Mouse (Mus musculus) hindbrain, embryonic 12.5 days (tissue): ENCODE results near the gene Gm20388. TPM values are rescaled to one million over a fixed set of nuclear protein-coding genes. Genes with fewer than 3 reads are reported as not detected.
"Not testable (repeated sequence)": the region's sequence is repeated elsewhere in the genome, so short reads cannot be mapped to it uniquely, and the experiment has no call there.

Source experiments
- ATAC-seq: fragments of 200-750 bp; cut with Nextera tagmentation; 2 replicates; pipeline ENCODE4 v1.8.0; 2017; ENCODE audit warnings: moderate TSS enrichment; ENCODE audit not compliant: low FRiP score
- H3K27ac ChIP-seq: fragments of 300-500 bp; sonication (generic); 2 replicates; pipeline ENCODE4 v1.5.1; 2016; ENCODE audit warnings: mild to moderate bottlenecking
- H3K27me3 ChIP-seq: fragments of 300-500 bp; sonication (generic); 2 replicates; pipeline ENCODE4 v1.6.1; 2016; ENCODE audit warnings: mild to moderate bottlenecking
- H3K36me3 ChIP-seq: fragments of 300-500 bp; sonication (generic); 2 replicates; pipeline ENCODE4 v1.6.1; 2016; ENCODE audit warnings: mild to moderate bottlenecking
- H3K4me1 ChIP-seq: fragments of 300-500 bp; sonication (generic); 2 replicates; pipeline ENCODE4 v1.6.1; 2016
- H3K4me2 ChIP-seq: fragments of 300-500 bp; sonication (generic); replicated peaks from 2 replicates; pipeline ENCODE4 v1.6.1; 2016; ENCODE audit warnings: mild to moderate bottlenecking
- H3K4me3 ChIP-seq: fragments of 300-500 bp; sonication (generic); 2 replicates; pipeline ENCODE4 v1.5.1; 2016; ENCODE audit warnings: mild to moderate bottlenecking
- H3K9ac ChIP-seq: fragments of 300-500 bp; sonication (generic); 2 replicates; pipeline ENCODE4 v1.6.1; 2016; ENCODE audit warnings: mild to moderate bottlenecking, moderate library complexity
- H3K9me3 ChIP-seq: fragments of 300-500 bp; sonication (generic); replicated peaks from 2 replicates; pipeline ENCODE4 v1.6.1; 2016; ENCODE audit warnings: mild to moderate bottlenecking
- WGBS: fragments of 180-500 bp; shearing (Covaris S2); methylation state at CpG from one replicate; pipeline ENCODE4 v1.1.7; 2016; 5-methylcytosine and 5-hydroxymethylcytosine counted together
- polyA plus RNA-seq: library from polyadenylated mRNA; unstranded; fragments of >200 nt; fragmentation: Nextera tagmentation; extraction: Ambion mirVana; gene quantifications from 2 replicates; pipeline ENCODE4 v1.2.1, GENCODE M21; 2016

The Gm20388 gene
- polyA plus RNA-seq, 1 experiment from 2014 or later: not detected

- peak overlapping the region; percentile 98; the same call in 1 of the 2 replicates for H3K27ac ChIP-seq
- H3K36me3 ChIP-seq: peaks cover 22% of the 10 kb centered on the region
- no peaks in the 10 kb centered on the region for H3K9me3 ChIP-seq
- H3K9ac ChIP-seq: peak overlapping the region; percentile 88
- WGBS: 13% methylated on average over 9 of the region's 9 CpGs
- H3K27me3 ChIP-seq: peaks cover 19% of the 10 kb centered on the region
- H3K4me2 ChIP-seq: peak overlapping the region; percentile 87
- no peak for ATAC-seq
- H3K4me1 ChIP-seq: peaks cover 35% of the 10 kb centered on the region
- peak overlapping the region; percentile 61 for H3K4me3 ChIP-seq
Measured at GRCm38 (mm10) chr8:123414255-123414654, 3503.6 kb downstream of the Gm20388 start.

GRCm38 (mm10) chr8:123414997-123415696 is 3504.5 kb downstream of the Gm20388 start:
- Histone ChIP-seq H3K4me3 (peak overlapping the region; percentile 61), H3K4me2 (peak overlapping the region; percentile 87), H3K27me3 (peaks cover 15% of the 10 kb centered on the region), H3K4me1 (peaks cover 26% of the 10 kb centered on the region), H3K36me3 (peaks cover 31% of the 10 kb centered on the region)
- H3K9me3 ChIP-seq, ATAC-seq, H3K9ac ChIP-seq, H3K27ac ChIP-seq: not testable (repeated sequence)
- WGBS: 82% methylated on average over 5 of the region's 5 CpGs

- H3K27me3 ChIP-seq: peaks cover 12% of the 10 kb centered on the region
- peak overlapping the region; percentile 87 for H3K4me2 ChIP-seq
- WGBS: 87% methylated on average over 8 of the region's 8 CpGs
- peak overlapping the region; percentile 40; the same call in 1 of the 2 replicates for H3K27ac ChIP-seq
- peaks cover 21% of the 10 kb centered on the region for H3K4me1 ChIP-seq
- H3K36me3 ChIP-seq: peaks cover 42% of the 10 kb centered on the region
- H3K9ac ChIP-seq: no peak overlapping the region
- ATAC-seq: no peak
- H3K4me3 ChIP-seq: peak overlapping the region; percentile 11; the same call in 1 of the 2 replicates
- no peaks in the 10 kb centered on the region for H3K9me3 ChIP-seq
Measured at GRCm38 (mm10) chr8:123415967-123416943, 3505.6 kb downstream of the Gm20388 start.

- Histone ChIP-seq H3K36me3 (peaks cover 47% of the 10 kb centered on the region), H3K4me2 (peak overlapping the region; percentile 87)
- no peak for ATAC-seq
Measured at GRCm38 (mm10) chr8:123416944-123417555, 3506.4 kb downstream of the Gm20388 start.

GRCm38 (mm10) chr8:123419711-123420110 is 3509.1 kb downstream of the Gm20388 start:
- peaks cover 47% of the 10 kb centered on the region for H3K36me3 ChIP-seq

More at GRCm38 (mm10) chr8:123416944-123417555, 3506.4 kb downstream of the Gm20388 start:
- Histone ChIP-seq H3K4me3 (peak overlapping the region; percentile 11; the same call in 1 of the 2 replicates), H3K4me1 (peaks cover 21% of the 10 kb centered on the region), H3K9me3 (no peaks in the 10 kb centered on the region), H3K27ac (peak overlapping the region; percentile 40; the same call in 1 of the 2 replicates), H3K9ac (no peak overlapping the region), H3K27me3 (peaks cover 4% of the 10 kb centered on the region)
- 80% methylated on average over 8 of the region's 8 CpGs for WGBS

GRCm38 (mm10) chr8:123420525-123421281 is 3510.1 kb downstream of the Gm20388 start:
- Histone ChIP-seq H3K4me1 (peaks cover 16% of the 10 kb centered on the region), H3K27me3 (no peaks in the 10 kb centered on the region), H3K4me2 (no peak overlapping the region), H3K9ac (no peak overlapping the region), H3K9me3 (no peaks in the 10 kb centered on the region), H3K27ac (no peak overlapping the region), H3K36me3 (peaks cover 47% of the 10 kb centered on the region), H3K4me3 (no peak overlapping the region)
- WGBS: 92% methylated on average over 34 of the region's 34 CpGs
- ATAC-seq: peak; percentile 25; the same call in 1 of the 2 replicates

More at GRCm38 (mm10) chr8:123419711-123420110, 3509.1 kb downstream of the Gm20388 start:
- WGBS: 86% methylated on average over 4 of the region's 4 CpGs
- no peak overlapping the region for H3K4me2 ChIP-seq
- ATAC-seq: no peak
- H3K4me1 ChIP-seq: peaks cover 16% of the 10 kb centered on the region
- no peak overlapping the region for H3K9ac ChIP-seq
- H3K4me3 ChIP-seq: no peak overlapping the region
- H3K9me3 ChIP-seq: no peaks in the 10 kb centered on the region
- no peak overlapping the region for H3K27ac ChIP-seq
- H3K27me3 ChIP-seq: no peaks in the 10 kb centered on the region

GRCm38 (mm10) chr8:123421325-123421724 is 3510.7 kb downstream of the Gm20388 start:
- no peak for ATAC-seq
- no peak overlapping the region for H3K27ac ChIP-seq
- H3K4me2 ChIP-seq: no peak overlapping the region
- no peaks in the 10 kb centered on the region for H3K27me3 ChIP-seq
- 91% methylated on average over 19 of the region's 19 CpGs for WGBS
- H3K36me3 ChIP-seq: peaks cover 47% of the 10 kb centered on the region
- H3K4me3 ChIP-seq: no peak overlapping the region
- no peak overlapping the region for H3K9ac ChIP-seq
- peaks cover 16% of the 10 kb centered on the region for H3K4me1 ChIP-seq
- H3K9me3 ChIP-seq: peaks cover 2% of the 10 kb centered on the region; the same call in 1 of the 2 replicates

GRCm38 (mm10) chr8:123422056-123422780 is 3511.6 kb downstream of the Gm20388 start:
- H3K27ac ChIP-seq: no peak overlapping the region
- no peak overlapping the region for H3K4me3 ChIP-seq
- no peak for ATAC-seq
- peaks cover 8% of the 10 kb centered on the region for H3K4me1 ChIP-seq
- 0 out of 2 replicates have a peak overlapping the region, but pooled peaks have one; percentile 19 for H3K4me2 ChIP-seq
- H3K9ac ChIP-seq: no peak overlapping the region
- H3K36me3 ChIP-seq: peaks cover 44% of the 10 kb centered on the region
- peaks cover 11% of the 10 kb centered on the region for H3K9me3 ChIP-seq
- WGBS: 17% methylated on average over 17 of the region's 17 CpGs
- H3K27me3 ChIP-seq: no peaks in the 10 kb centered on the region

- Histone ChIP-seq H3K4me1 (0 out of 2 replicates have a peak, but pooled peaks cover 4% of the 10 kb centered on the region), H3K4me3 (no peak overlapping the region), H3K9me3 (peaks cover 17% of the 10 kb centered on the region), H3K9ac (no peak overlapping the region), H3K4me2 (no peak overlapping the region), H3K36me3 (peaks cover 40% of the 10 kb centered on the region), H3K27ac (no peak overlapping the region), H3K27me3 (no peaks in the 10 kb centered on the region)
- no peak for ATAC-seq
- WGBS: 18% methylated on average over 3 of the region's 3 CpGs
Measured at GRCm38 (mm10) chr8:123422781-123423159, 3512.1 kb downstream of the Gm20388 start.

GRCm38 (mm10) chr8:123423441-123423840 is 3512.8 kb downstream of the Gm20388 start, which contains the start of gene Def8:
Gene Def8, plus strand, starts transcription at chr8:123423527.
- Histone ChIP-seq H3K4me2 (0 out of 2 replicates have a peak within 1 kb of the TSS, but pooled peaks have one; percentile 19), H3K27me3 (no peaks in the 10 kb centered on the region), H3K9ac (no peak within 1 kb of the TSS), H3K9me3 (peaks cover 23% of the 10 kb centered on the region), H3K4me1 (no peaks in the 10 kb centered on the region), H3K4me3 (no peak within 1 kb of the TSS), H3K27ac (no peak within 1 kb of the TSS), H3K36me3 (peaks cover 33% of the 10 kb centered on the region)
- no peak for ATAC-seq
- WGBS: 78% methylated on average over 7 of the region's 7 CpGs
